Mouse (Mus musculus): Measurements from ENCODE around the gene Adgrv1. TPM values are rescaled to one million over a fixed set of nuclear protein-coding genes. Genes with fewer than 3 reads are reported as not detected.
"Not testable (repeated sequence)": the region's sequence is repeated elsewhere in the genome, so short reads cannot be mapped to it uniquely, and the experiment has no call there.

The Adgrv1 gene
- total RNA-seq, 1 experiment from 2014 or later: 1.5 TPM

GRCm38 (mm10) chr13:81332018-81332417 lies 300.9 kb downstream of the Adgrv1 start:
- peak; percentile 47 for DNase-seq

GRCm38 (mm10) chr13:81329762-81330161 lies 303.2 kb downstream of the Adgrv1 start:
- no peak for DNase-seq

DNA sequence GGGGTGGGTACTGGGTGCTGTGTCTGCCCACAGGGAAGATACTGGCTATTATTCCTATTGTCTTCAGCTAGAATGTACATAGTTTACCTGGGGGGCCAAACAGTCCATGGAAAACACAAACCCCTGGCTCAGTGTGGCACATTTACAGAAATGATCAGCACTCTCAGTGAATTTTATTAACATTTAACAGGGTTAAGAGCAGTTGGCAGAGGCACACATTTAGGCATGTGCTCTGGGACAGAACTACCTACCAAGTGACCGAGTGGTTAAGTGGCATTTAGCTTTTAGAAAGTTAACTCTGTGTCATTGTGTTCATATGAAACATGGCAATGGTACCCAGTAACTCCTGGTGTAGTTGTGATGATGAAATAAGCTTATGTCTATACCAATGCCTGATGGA lies 304.8 kb downstream of the Adgrv1 start:
- DNase-seq: no peak

DNA sequence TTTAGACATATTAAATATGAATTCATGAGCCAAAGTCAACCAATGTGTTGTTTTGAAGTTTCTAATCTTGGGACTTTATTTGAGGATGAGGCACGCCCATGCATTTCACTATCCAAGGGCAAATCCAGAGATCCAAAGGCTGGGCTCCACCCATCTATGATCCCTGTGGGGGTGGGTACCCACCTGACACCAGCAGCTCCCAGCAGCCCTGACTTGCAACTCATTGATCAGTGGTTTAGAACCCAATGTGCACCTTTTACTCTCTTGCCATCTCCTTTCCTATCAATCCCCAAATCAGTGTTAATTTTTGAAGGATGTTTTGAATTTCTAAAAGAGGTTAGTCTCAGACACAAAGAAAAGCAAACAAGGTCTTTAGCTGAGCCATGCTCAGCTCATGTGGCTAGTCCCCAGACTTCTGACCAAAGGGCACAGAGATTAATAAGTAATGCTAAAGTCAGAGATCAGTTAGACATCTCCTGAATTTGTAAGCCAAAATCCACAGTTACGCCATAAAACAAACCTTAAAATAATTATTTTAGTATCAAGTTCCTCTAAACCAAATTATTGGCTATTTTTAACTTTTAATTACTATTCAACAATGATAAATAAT lies 307.2 kb downstream of the Adgrv1 start:
- DNase-seq: no peak

DNA sequence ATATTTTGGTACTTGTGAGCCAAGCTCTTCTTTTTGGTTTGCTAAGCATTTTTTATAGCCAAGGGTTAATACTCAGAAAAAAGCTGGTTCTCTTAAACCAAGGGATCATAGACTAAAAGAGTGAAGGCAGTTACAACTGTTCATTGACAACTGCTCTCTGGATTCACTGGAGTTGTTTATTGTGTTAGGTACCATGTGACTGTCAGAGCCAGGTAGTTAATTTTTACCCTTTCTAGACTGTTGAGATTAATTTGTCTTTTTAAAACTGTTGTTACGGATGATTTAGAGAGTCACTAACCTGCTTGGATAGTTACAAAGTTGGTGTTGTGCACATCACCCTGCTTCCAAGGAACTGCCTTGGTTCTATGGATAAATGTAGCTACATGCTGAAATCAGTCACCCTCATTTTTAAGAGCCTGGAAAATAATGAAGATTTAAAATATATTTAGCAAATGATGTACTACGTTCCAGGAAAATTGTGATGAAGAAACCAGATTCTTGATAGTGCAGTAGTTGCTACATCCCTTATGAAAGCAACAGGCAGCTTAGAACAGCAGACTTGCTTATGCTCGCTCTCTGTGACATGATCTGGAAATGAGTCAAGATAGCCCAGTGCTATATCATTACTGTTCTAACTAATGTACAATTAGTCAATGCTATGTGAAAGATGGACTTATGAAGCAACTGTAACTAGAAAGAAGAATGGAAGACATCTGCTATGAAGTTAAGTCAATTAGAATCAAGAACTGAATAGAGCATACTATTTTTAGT lies 309.2 kb downstream of the Adgrv1 start:
- DNase-seq: no peak

GRCm38 (mm10) chr13:81316581-81316980 lies 316.4 kb downstream of the Adgrv1 start:
- no peak for DNase-seq

DNA sequence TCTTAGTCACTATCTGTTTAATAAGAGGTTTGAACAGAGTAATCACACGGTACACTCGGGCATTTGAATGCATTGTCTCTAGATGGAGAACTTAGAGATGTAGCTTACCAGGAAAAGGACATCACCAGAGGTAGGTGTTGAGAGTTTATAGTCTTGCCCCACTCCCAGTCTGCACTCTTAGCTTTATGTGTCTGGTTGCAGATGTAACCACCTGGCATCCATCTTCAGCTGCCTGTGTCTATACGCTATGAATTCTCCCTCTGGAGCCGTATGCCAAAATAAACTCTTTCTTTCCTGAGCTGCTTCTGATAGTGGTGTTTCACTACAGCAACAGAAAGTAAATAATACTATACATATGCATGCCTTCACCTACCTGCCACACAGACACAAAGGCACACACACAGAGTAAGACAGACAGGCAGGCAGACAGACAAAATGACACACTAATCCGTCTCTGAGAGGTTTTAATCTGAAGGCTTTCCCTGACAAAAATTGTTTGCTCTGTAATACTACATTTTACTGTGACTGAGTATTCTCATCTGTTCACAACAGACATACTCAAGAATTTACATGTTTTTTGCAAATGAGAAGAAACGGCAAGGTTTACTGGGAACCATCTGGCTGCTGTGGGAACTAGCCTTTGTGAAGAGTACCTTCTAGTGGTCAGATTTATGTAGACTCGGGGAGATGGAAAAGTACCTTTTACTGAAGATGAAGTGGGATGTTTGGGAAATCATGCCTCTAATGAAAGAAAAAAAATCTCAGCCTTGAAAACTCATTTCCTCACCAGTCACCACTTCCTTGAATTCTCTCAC lies 318.4 kb downstream of the Adgrv1 start:
- DNase-seq: peak; percentile 42

- DNase-seq: peak; percentile 14
These were observed 320.8 kb downstream of the Adgrv1 start for GRCm38 (mm10) chr13:81312148-81312547.

- no peak for DNase-seq
These were observed 332.1 kb downstream of the Adgrv1 start for GRCm38 (mm10) chr13:81300851-81301250.

- DNase-seq: no peak
These were observed 338.8 kb downstream of the Adgrv1 start for GRCm38 (mm10) chr13:81294106-81294505.

DNA sequence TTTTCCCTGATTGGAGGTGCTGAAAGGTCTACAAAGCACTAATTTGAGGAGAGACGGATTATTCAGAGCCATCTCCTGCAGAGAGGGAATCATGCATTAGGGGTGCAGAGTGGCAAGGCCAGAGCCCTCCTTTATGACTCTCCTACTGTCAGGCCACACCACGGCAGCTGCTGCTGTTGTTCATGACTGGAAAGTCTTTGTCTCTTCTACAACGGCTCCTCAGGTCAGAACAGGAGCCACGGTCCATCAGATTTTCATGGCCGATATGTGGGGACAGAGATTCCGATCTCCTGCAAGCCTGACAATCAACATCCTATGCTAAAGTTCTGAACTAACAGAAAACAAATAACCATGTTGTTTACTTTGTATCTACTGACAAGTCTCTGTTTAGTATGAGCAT lies 350.8 kb downstream of the Adgrv1 start:
- peak; percentile 14 for DNase-seq

- peak; percentile 58 for DNase-seq
These were observed 352.2 kb downstream of the Adgrv1 start for GRCm38 (mm10) chr13:81280650-81281229.

- no peak for DNase-seq
These were observed 353.6 kb downstream of the Adgrv1 start for GRCm38 (mm10) chr13:81279351-81279736.

DNA sequence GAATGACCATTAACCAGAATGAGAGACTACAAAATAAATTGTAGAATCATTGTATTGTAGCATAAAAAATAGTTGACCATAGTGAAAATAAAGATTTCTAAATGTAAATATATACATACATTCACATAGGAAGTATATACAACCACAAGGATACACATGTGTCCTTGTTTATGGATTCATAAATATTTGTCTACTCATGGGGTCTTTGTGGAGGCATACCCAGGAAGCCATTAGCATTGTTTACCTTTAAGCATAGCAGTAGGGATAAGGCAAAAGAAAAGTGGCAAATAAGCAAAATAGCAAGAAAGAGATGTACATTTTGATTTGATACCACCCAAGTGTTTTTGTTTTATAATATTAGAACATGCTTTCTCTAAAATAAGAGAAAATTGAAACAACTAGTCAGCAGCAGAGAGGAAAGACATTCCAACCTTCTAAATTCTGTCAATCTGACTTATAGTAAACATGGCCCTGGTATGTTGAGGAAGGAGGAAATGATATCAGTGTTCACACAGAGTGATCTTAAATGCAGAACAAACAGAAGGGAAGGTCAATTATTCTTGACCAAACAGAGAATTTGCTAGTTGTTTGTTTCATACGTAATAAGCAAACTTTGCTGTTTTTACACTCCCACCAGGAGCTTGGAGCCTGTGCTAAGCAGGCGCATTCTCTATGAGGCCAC lies 354.1 kb downstream of the Adgrv1 start:
- DNase-seq: no peak

DNA sequence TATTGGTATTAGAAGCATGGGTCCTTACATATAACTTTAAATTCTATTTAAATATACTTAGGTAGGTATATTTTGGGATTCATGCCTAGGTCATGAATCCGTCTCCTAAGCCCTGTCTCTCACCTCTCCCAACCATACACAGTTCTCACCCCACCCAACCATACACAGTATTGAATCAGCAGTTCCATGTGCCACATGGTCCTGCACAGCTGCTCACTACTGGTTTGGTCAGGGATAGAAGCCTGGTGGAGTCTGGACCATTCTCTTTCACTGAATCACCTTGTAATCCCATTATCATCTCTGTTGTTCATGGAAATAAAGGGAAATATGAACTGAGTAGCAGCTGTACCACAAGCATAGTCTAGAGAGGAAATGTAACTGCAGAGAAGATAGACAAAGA lies 359.1 kb downstream of the Adgrv1 start:
- DNase-seq: no peak

GRCm38 (mm10) chr13:81270396-81270795 lies 362.6 kb downstream of the Adgrv1 start:
- no peak for DNase-seq

- no peak for DNase-seq
These were observed 363.9 kb downstream of the Adgrv1 start for GRCm38 (mm10) chr13:81269056-81269455.

DNA sequence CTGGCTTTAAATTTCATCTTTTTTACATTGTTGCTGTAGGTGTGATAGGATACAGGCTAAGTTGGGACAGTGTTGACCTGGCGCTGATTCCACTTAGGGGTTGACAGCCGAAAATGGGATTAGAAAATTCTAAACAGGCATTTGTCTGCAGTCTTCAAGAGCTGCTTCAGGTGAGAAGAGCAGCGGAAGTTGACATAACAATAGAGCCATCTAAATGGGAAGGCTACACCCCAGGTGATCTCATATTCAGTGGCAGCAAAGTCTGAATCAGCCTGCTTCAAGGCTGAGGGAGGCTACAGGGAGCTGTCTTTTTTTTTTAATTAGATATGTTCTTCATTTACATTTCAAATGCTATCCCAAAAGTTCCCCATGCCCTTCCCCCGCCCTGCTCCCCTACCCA lies 365.5 kb downstream of the Adgrv1 start:
- not testable (repeated sequence) for DNase-seq

DNA sequence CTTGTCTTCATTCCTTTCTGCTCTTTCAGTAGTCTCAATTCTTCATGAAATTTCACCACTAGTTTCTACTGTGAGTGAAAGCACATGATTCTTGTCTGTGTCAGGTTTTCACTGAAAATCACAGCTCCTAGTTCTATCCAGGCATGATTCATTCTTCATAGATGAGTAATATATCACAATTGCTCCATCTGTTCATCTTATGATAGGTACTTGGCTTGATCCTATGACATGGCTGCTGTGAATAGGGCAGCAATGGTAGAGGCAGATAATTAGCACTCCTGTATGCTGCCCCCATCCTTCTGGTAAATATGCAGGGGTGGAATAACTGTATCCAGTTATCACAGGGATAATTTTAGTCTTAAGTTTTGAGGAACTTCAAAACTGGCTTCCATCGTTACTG lies 368.5 kb downstream of the Adgrv1 start:
- no peak for DNase-seq

DNA sequence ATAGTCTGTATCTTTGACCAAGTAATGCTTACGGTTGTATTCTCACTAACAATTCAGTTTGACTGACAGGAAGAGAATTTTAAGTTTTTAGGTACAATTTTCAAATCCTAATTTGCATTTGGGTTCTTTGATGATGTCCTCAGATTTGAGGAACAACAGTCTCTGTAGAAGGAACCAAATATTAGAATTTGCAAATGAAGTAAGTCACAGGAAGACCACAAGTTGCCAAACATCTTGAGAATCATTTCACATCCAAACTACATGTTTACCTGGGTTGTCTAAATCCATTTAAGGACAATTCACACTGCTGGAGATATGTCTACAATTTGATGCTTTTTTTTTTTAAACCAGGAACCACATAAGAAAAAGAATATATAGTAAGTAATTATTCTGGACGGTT lies 391.8 kb downstream of the Adgrv1 start:
- no peak for DNase-seq

DNA sequence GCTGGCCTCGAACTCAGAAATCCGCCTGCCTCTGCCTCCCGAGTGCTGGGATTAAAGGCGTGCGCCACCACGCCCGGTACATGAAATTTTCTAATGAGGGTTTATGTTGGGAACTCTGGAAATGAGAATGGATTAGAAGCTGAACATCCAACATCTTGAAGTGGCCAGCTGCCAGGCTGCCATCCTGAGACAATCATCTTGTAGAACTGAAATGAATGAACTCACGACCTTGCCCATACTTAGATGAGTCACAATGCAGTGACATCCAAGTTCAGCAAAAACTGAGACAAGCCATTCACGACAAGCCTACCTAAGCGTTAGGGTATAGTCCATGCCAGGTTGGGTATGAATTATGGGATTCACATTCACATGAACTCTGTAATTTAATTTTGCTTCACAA lies 393.1 kb downstream of the Adgrv1 start:
- no peak for DNase-seq

DNA sequence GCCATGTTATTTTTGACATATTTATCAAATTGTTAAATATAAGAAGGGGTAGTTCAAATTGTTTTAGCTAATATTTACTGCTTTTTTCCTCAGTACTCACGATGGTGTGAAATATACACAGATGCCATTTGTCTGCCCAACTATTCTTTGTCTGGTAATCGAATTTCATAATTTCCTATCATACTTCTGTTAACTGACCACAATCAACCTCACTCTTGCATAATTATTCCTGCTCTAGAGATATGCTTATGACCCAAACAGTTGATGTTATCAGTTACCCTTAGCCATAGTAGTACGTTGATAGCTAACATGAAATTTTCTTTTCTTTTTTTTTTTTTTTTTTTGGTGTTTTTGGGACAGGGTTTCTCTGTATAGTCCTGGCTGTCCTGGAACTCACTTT lies 393.5 kb downstream of the Adgrv1 start:
- no peak for DNase-seq
